Mouse (Mus musculus) forebrain, embryonic 13.5 days (tissue): ENCODE measurements around the gene Ankrd11. TPM values are rescaled to one million over a fixed set of nuclear protein-coding genes. Genes with fewer than 3 reads are reported as not detected.

Experiments used
- ATAC-seq: fragments of 200-750 bp; cut with Nextera tagmentation; 2 replicates; pipeline ENCODE4 v1.8.0; 2017
- H3K27ac ChIP-seq: fragments of 300-500 bp; sonication (generic); 2 replicates; pipeline ENCODE4 v1.5.1; 2015; ENCODE audit warnings: inconsistent platforms, mild to moderate bottlenecking, moderate library complexity
- H3K27me3 ChIP-seq: fragments of 300-500 bp; sonication (generic); 2 replicates; pipeline ENCODE4 v1.6.1; 2015; ENCODE audit warnings: mild to moderate bottlenecking, inconsistent platforms
- H3K36me3 ChIP-seq: fragments of 300-500 bp; sonication (generic); 2 replicates; pipeline ENCODE4 v1.6.1; 2015; ENCODE audit warnings: mild to moderate bottlenecking, inconsistent platforms; ENCODE audit not compliant: poor library complexity, severe bottlenecking
- H3K4me1 ChIP-seq: fragments of 300-500 bp; sonication (generic); 2 replicates; pipeline ENCODE4 v1.6.1; 2015; ENCODE audit warnings: inconsistent platforms
- H3K4me2 ChIP-seq: fragments of 300-500 bp; sonication (generic); 2 replicates; pipeline ENCODE4 v1.6.1; 2015; ENCODE audit warnings: inconsistent platforms, mild to moderate bottlenecking, moderate library complexity
- H3K4me3 ChIP-seq: fragments of 300-500 bp; sonication (generic); 2 replicates; pipeline ENCODE4 v1.5.1; 2015; ENCODE audit warnings: mild to moderate bottlenecking, inconsistent platforms
- H3K9ac ChIP-seq: fragments of 300-500 bp; sonication (generic); 2 replicates; pipeline ENCODE4 v1.6.1; 2015; ENCODE audit warnings: mild to moderate bottlenecking, inconsistent platforms
- H3K9me3 ChIP-seq: fragments of 300-500 bp; sonication (generic); replicated peaks from 2 replicates; pipeline ENCODE4 v1.6.1; 2016; ENCODE audit warnings: inconsistent platforms
- WGBS: fragments of 180-500 bp; shearing (Covaris S2); methylation state at CpG from one replicate; pipeline ENCODE4 v1.1.7; 2015; 5-methylcytosine and 5-hydroxymethylcytosine counted together
- polyA plus RNA-seq: library from polyadenylated mRNA; unstranded; fragments of >200 nt; fragmentation: Nextera tagmentation; extraction: Ambion mirVana; gene quantifications from 2 replicates; pipeline ENCODE4 v1.2.1, GENCODE M21; 2015

The Ankrd11 gene
- polyA plus RNA-seq, 1 experiment from 2014 or later: 34.3 TPM

GRCm38 (mm10) chr8:122865441-122865840 is 176.6 kb downstream of the Ankrd11 start:
- H3K4me3 ChIP-seq: peak overlapping the region; percentile 23
- peak overlapping the region; percentile 47 for H3K4me2 ChIP-seq
- H3K4me1 ChIP-seq: no peaks in the 10 kb centered on the region
- no peak overlapping the region for H3K27ac ChIP-seq
- peaks cover 10% of the 10 kb centered on the region for H3K9me3 ChIP-seq
- no peak overlapping the region for H3K9ac ChIP-seq
- H3K36me3 ChIP-seq: no peaks in the 10 kb centered on the region
- no peak for ATAC-seq
- peaks cover 14% of the 10 kb centered on the region for H3K27me3 ChIP-seq
- 61% methylated on average over 10 of the region's 10 CpGs for WGBS

- Histone ChIP-seq H3K27me3 (peaks cover 8% of the 10 kb centered on the region; the same call in 1 of the 2 replicates), H3K4me2 (peak overlapping the region; percentile 47), H3K4me3 (peak overlapping the region; percentile 23), H3K36me3 (no peaks in the 10 kb centered on the region), H3K27ac (no peak overlapping the region), H3K4me1 (no peaks in the 10 kb centered on the region), H3K9me3 (peaks cover 10% of the 10 kb centered on the region), H3K9ac (no peak overlapping the region)
- 59% methylated on average over 26 of the region's 26 CpGs for WGBS
- 0 out of 2 replicates have a peak, but pooled peaks have one; percentile 36 for ATAC-seq
These were observed 177.4 kb downstream of the Ankrd11 start for GRCm38 (mm10) chr8:122864719-122865129.

- peaks cover 4% of the 10 kb centered on the region; the same call in 1 of the 2 replicates for H3K27me3 ChIP-seq
- WGBS: 60% methylated on average over 13 of the region's 13 CpGs
- no peak overlapping the region for H3K4me2 ChIP-seq
- H3K27ac ChIP-seq: no peak overlapping the region
- no peaks in the 10 kb centered on the region for H3K36me3 ChIP-seq
- no peaks in the 10 kb centered on the region; the same call in 1 of the 2 replicates for H3K9me3 ChIP-seq
- ATAC-seq: no peak
- H3K4me3 ChIP-seq: no peak overlapping the region
- H3K4me1 ChIP-seq: no peaks in the 10 kb centered on the region
- no peak overlapping the region for H3K9ac ChIP-seq
These were observed 182.2 kb downstream of the Ankrd11 start for GRCm38 (mm10) chr8:122859843-122860242.

- ATAC-seq: no peak
- Histone ChIP-seq H3K27ac (no peak overlapping the region), H3K27me3 (peaks cover 4% of the 10 kb centered on the region; the same call in 1 of the 2 replicates), H3K36me3 (no peaks in the 10 kb centered on the region), H3K4me3 (no peak overlapping the region), H3K4me2 (no peak overlapping the region), H3K9ac (no peak overlapping the region), H3K4me1 (peaks cover 10% of the 10 kb centered on the region), H3K9me3 (no peaks in the 10 kb centered on the region)
- WGBS: 77% methylated on average over 8 of the region's 8 CpGs
These were observed 185.8 kb downstream of the Ankrd11 start for GRCm38 (mm10) chr8:122856288-122856687.

GRCm38 (mm10) chr8:122855123-122855522 is 187.0 kb downstream of the Ankrd11 start:
- WGBS: 84% methylated on average over 4 of the region's 4 CpGs
- Histone ChIP-seq H3K9ac (no peak overlapping the region), H3K4me3 (no peak overlapping the region), H3K27me3 (peaks cover 4% of the 10 kb centered on the region; the same call in 1 of the 2 replicates), H3K27ac (no peak overlapping the region), H3K9me3 (no peaks in the 10 kb centered on the region), H3K4me2 (no peak overlapping the region), H3K36me3 (no peaks in the 10 kb centered on the region), H3K4me1 (peaks cover 10% of the 10 kb centered on the region)
- no peak for ATAC-seq

- Histone ChIP-seq H3K27me3 (peaks cover 4% of the 10 kb centered on the region; the same call in 1 of the 2 replicates), H3K36me3 (no peaks in the 10 kb centered on the region), H3K4me1 (peaks cover 10% of the 10 kb centered on the region), H3K9ac (no peak overlapping the region), H3K9me3 (no peaks in the 10 kb centered on the region), H3K4me3 (no peak overlapping the region), H3K4me2 (no peak overlapping the region), H3K27ac (no peak overlapping the region)
- ATAC-seq: no peak
- WGBS: 84% methylated on average over 7 of the region's 7 CpGs
These were observed 187.7 kb downstream of the Ankrd11 start for GRCm38 (mm10) chr8:122854388-122854787.

- 14% methylated on average over 11 of the region's 11 CpGs for WGBS
- ATAC-seq: peak; percentile 67; the same call in 1 of the 2 replicates
- H3K9ac ChIP-seq: no peak overlapping the region
- 0 out of 2 replicates have a peak overlapping the region, but pooled peaks have one; percentile 4 for H3K4me2 ChIP-seq
- H3K9me3 ChIP-seq: no peaks in the 10 kb centered on the region
- no peaks in the 10 kb centered on the region for H3K36me3 ChIP-seq
- peaks cover 11% of the 10 kb centered on the region for H3K4me1 ChIP-seq
- no peak overlapping the region for H3K27ac ChIP-seq
- H3K4me3 ChIP-seq: no peak overlapping the region
- peaks cover 4% of the 10 kb centered on the region; the same call in 1 of the 2 replicates for H3K27me3 ChIP-seq
These were observed 188.7 kb downstream of the Ankrd11 start for GRCm38 (mm10) chr8:122853340-122853771.

GRCm38 (mm10) chr8:122852546-122852905 is 189.6 kb downstream of the Ankrd11 start:
- H3K27me3 ChIP-seq: peaks cover 4% of the 10 kb centered on the region; the same call in 1 of the 2 replicates
- no peak overlapping the region for H3K9ac ChIP-seq
- no peaks in the 10 kb centered on the region for H3K9me3 ChIP-seq
- no peak overlapping the region for H3K4me2 ChIP-seq
- no peak overlapping the region for H3K27ac ChIP-seq
- no peak overlapping the region for H3K4me3 ChIP-seq
- ATAC-seq: no peak
- H3K36me3 ChIP-seq: no peaks in the 10 kb centered on the region
- 80% methylated on average over 1 of the region's 1 CpGs for whole genome bisulfite sequencing
- peaks cover 13% of the 10 kb centered on the region for H3K4me1 ChIP-seq

- 81% methylated on average over 12 of the region's 12 CpGs for WGBS
- H3K27me3 ChIP-seq: peaks cover 1% of the 10 kb centered on the region; the same call in 1 of the 2 replicates
- no peak overlapping the region for H3K9ac ChIP-seq
- peaks cover 13% of the 10 kb centered on the region for H3K4me1 ChIP-seq
- no peak overlapping the region for H3K4me2 ChIP-seq
- no peaks in the 10 kb centered on the region for H3K9me3 ChIP-seq
- no peak overlapping the region for H3K4me3 ChIP-seq
- no peak for ATAC-seq
- no peak overlapping the region for H3K27ac ChIP-seq
- H3K36me3 ChIP-seq: no peaks in the 10 kb centered on the region
These were observed 190.2 kb downstream of the Ankrd11 start for GRCm38 (mm10) chr8:122851692-122852545.

- Histone ChIP-seq H3K4me1 (peaks cover 13% of the 10 kb centered on the region), H3K4me3 (no peak overlapping the region), H3K27me3 (no peaks in the 10 kb centered on the region), H3K9ac (no peak overlapping the region), H3K36me3 (no peaks in the 10 kb centered on the region), H3K27ac (no peak overlapping the region), H3K4me2 (no peak overlapping the region), H3K9me3 (no peaks in the 10 kb centered on the region)
- WGBS: 76% methylated on average over 3 of the region's 3 CpGs
- no peak for ATAC-seq
These were observed 191.3 kb downstream of the Ankrd11 start for GRCm38 (mm10) chr8:122850641-122851240.

- Histone ChIP-seq H3K9me3 (no peaks in the 10 kb centered on the region), H3K9ac (no peak overlapping the region), H3K4me2 (no peak overlapping the region), H3K27ac (no peak overlapping the region), H3K4me3 (no peak overlapping the region), H3K4me1 (peaks cover 13% of the 10 kb centered on the region), H3K27me3 (no peaks in the 10 kb centered on the region), H3K36me3 (no peaks in the 10 kb centered on the region)
- WGBS: 56% methylated on average over 7 of the region's 11 CpGs
- ATAC-seq: no peak
These were observed 192.7 kb downstream of the Ankrd11 start for GRCm38 (mm10) chr8:122849152-122849910.
